Mouse (Mus musculus) right cerebral cortex, postnatal 14 days (tissue): ENCODE data around the gene Gm20388.
"Not testable (repeated sequence)": the region's sequence is repeated elsewhere in the genome, so short reads cannot be mapped to it uniquely, and the experiment has no call there.

ENCODE experiments used
- DNase-seq: peaks from one replicate; pipeline ENCODE4 v3.0.0; 2022

The Gm20388 gene

DNA sequence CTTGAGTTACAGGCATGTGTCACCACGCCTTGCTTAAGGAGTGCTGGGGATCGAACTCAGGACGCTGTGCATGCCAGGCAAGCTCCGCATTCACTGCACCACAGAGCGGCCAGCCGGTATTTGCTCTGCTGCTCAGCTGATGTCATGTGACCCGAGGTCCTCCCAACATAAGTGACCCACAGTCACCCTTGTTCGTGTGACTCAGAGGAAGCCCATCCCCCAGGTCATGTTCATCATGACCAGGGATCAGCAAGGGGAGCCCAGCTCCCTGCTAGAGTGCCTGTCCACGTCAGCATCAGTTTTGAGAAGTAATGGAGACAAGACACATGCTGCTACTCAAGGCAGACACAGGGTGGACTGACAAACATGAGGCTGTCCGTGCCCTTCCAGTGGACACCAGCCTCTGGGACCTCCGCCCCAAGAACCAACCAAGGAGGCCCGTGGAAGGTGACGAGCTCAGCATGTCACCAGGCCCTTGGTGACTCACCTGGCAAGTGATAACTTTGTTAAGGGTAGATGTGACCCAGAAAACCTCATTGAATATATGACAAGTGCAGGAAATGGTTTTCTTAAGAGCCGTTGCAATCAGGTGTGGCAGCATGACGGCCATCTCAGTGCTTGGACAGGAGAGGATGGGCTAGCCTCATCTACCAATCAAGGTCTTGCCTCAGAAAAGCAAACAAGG, 805.5 kb downstream of the Gm20388 start:
- DNase-seq, result no peak

- no peak for DNase-seq
Measured at GRCm38 (mm10) chr8:120719586-120720236, 809.1 kb downstream of the Gm20388 start.

DNA sequence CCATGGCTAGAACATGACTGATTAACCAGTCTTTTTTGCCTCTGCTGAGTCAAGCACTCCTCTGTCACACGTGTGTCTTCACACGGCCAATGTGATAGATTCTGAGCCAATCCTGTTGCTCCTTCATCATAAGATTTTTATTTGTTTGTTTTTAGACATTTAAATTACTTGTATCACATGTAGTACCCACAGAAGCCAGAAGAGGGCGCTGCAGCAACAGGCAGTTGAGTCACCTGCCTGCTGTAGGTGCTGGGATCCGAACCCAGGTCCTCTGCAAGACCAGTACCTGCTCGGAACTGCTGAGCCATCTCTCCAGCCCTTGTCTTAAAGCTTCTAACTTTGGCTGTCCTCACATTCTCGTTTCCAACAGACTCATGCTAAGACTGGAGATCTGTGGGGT, 812.4 kb downstream of the Gm20388 start:
- no peak for DNase-seq

DNA sequence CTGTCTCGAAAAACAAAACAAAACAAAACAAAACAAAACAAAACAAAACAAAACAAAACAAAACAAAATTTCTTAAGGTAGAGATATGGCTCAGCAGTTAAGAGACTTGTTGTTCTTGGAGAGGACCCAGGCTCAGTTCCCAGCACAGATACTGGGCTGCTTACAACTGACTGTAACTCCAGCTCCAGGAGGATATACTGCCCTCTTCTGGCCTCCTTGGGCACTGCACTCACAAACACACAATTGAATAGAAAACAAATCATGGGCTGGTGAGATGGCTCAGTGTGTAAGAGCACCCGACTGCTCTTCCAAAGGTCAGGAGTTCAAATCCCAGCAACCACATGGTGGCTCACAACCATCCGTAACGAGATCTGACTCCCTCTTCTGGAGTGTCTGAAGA, 813.5 kb downstream of the Gm20388 start:
- not testable (repeated sequence) for DNase-seq

GRCm38 (mm10) chr8:120724816-120725575, 814.4 kb downstream of the Gm20388 start:
- DNase-seq, result no peak

GRCm38 (mm10) chr8:120725576-120725950, 814.9 kb downstream of the Gm20388 start:
- no peak for DNase-seq

DNA sequence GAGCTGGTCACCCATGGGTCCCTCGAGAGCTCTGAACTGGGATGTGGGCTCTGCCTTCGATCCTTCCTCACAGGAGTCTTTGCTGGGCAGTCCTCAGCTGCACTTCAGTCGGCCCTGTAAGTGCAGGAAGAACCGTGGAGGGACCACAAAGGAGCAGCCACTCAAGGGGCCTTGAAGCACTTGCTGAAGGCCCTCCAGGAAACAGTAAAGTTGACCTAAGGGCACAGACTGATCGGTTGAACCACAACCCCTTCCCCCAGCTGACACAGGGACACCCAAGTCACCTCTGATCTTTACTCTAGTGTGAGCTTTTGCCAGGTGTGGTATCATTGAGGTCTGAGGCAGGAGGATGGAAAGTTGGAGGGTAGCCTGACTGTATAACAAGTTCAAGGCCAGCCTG, 815.4 kb downstream of the Gm20388 start:
- no peak for DNase-seq

- DNase-seq, result no peak
Measured at GRCm38 (mm10) chr8:120728488-120729160, 818.0 kb downstream of the Gm20388 start.

GRCm38 (mm10) chr8:120731582-120731981, 820.9 kb downstream of the Gm20388 start:
- DNase-seq, result no peak

- DNase-seq, result no peak
Measured at GRCm38 (mm10) chr8:120732068-120732467, 821.4 kb downstream of the Gm20388 start.

DNA sequence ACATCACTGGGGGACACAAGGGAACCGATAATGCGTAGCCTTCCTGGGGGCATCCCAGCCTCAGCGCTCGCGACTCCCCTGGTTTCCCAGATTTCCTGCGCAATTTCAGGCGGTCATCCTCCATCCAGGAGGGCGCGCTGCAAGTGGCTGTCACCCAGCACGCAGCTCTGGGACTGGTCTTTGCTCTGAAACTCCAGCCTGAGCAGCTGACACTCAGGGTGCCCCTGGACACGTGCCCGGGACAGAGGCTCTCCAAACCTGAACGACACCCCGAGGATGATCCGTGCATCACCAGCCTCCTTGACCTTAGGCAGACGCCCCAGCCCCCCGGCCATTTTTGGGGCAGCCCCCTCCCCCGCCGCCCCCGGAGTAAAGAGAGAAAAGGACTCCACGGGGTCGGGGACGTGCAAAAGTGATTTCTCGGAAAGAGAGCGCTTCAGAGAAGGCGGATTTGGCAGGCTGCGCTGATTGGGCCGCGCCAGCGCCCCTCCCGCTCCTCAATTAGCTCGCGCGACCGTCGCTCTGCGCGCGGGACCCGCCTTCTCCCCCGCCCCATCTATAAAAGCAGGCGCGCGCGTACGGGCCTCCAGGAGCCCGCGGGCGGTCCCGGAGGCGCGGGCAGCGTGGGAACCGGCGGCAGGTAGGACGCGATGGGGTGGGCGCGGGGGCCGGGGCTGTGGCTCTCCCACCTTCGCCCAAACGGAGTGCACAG, 825.3 kb downstream of the Gm20388 start, which contains the start of gene Irf8:
TSS of gene Irf8 (plus strand) at position 589 of the 712 bp plus-strand sequence.
- peak; percentile 87 for DNase-seq

DNA sequence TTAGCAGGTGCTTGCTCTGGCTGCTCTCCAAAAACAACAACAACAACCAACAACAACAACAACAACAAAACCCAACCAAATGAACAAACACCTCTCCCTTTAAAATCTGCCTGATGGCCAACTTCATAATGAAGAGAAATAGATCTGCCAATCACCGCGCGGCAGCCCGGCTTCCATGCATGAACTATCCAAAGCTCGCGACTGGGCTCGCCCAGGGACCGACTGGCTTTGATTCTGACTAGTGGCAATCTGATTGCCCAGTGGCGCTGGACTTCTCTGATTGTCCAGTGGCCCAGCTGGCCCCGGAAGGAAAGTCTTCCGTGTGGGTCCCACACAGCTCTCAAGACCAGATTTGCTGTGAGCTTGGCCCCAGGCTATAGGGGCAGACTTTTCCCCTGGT, 825.8 kb downstream of the Gm20388 start:
- DNase-seq, result no peak

DNA sequence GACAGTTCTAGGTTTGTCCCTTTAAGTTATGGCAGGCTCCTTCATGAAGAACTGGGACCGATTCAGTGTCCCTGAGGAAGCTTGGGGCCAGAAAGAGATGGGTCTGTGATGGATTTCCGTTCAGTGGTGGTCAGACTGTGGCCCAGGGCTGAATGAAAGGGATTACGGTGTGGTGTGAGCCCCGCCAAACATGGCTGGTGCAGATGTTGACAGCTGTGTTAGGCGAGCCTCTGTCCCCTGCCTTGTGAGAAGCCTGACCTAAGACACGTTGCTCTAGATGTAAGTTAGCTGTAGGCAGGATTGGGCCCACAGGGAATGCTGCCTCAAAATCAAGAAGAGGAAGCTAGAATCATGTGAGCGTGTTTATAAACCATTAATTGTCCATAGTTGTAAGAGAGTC, 826.5 kb downstream of the Gm20388 start:
- no peak for DNase-seq

- no peak for DNase-seq
Measured at GRCm38 (mm10) chr8:120738771-120739170, 828.1 kb downstream of the Gm20388 start.

- DNase-seq, result peak; percentile 1
Measured at GRCm38 (mm10) chr8:120739526-120739925, 828.9 kb downstream of the Gm20388 start.

DNA sequence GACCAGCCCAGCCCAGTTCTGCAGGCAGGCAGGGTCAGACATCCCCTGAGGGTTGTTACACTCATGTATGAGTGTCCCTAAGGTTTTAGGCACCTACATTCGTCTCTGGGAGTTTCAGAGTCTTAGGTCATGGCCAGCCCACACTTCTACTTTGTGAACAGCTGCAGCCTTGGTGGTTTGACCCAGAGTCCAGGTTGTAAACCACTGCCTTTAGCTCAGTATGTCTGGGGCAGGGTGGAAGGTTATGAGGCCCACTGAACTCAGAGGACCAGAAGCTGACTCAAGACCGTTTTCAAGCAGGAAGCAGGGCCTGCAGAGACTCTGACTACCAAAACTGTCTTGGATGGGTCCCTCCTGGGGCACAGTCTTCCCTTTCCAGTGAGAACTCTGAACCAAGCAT, 829.9 kb downstream of the Gm20388 start:
- no peak for DNase-seq

GRCm38 (mm10) chr8:120741001-120741400, 830.4 kb downstream of the Gm20388 start:
- DNase-seq, result no peak

GRCm38 (mm10) chr8:120741815-120742530, 831.3 kb downstream of the Gm20388 start:
- DNase-seq, result no peak

GRCm38 (mm10) chr8:120743149-120743897, 832.7 kb downstream of the Gm20388 start:
- DNase-seq, result no peak

GRCm38 (mm10) chr8:120743898-120744290, 833.3 kb downstream of the Gm20388 start:
- no peak for DNase-seq

- DNase-seq, result no peak
Measured at GRCm38 (mm10) chr8:120744448-120744847, 833.8 kb downstream of the Gm20388 start.
